Mouse (Mus musculus) myocyte (in vitro differentiated cells): Measurements from ENCODE around the gene Fam193a.

Experiments used
- MAX ChIP-seq: IDR thresholded peaks from one replicate; pipeline ENCODE4 v1.6.1; 2011; ENCODE audit warnings: low read depth, mild to moderate bottlenecking, control low read depth
- POLR2A ChIP-seq: IDR thresholded peaks from one replicate; pipeline ENCODE4 v1.6.1; 2011; ENCODE audit warnings: low read depth, mild to moderate bottlenecking, control low read depth, moderate library complexity; ENCODE audit not compliant: insufficient read length

DNA sequence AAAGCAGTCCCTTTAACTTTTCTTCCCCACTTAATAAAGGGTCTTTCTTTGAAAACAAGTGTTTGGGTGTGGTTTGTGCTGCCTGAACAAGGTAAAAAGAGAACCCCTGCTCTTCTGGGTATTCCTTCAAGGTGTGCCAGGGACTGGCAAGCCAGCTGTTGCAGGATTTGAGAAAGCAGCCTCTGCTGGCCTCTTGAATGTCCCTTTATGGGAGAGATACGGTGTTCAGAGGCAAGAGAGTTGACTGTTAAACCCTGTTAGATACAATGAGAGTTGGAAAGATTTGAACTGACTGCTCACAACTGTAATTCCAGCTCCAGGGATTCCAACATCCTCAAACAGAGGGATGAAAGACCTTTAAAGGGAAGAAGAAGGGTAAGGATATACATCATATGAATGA, 35.7 kb upstream of the Fam193a start:
- TF ChIP-seq MAX: no peak
- TF ChIP-seq POLR2A: no peak
